8 mouse cellular contexts compared by ENCODE assay signal in genomic region chr5:108368446-108368845, GRCm38 (mm10). TPM values are rescaled to one million over a fixed set of nuclear protein-coding genes. Genes with fewer than 3 reads are reported as not detected.
A peak's percentile ranks its signal among the peaks of the same experiment; 100 is the strongest.
DNase-seq lines count a peak whose midpoint lies in the region; ATAC-seq and TF ChIP-seq lines count a peak whose summit lies in the region.

No protein-coding gene starts in this region.

- no peak for TF ChIP-seq CTCF in forebrain, postnatal 0 days (IDR thresholded peaks at IDR 0.05; ENCODE audit: low read depth)
- TF ChIP-seq CTCF in liver, postnatal 0 days (IDR thresholded peaks at IDR 0.05; ENCODE audit: low read depth), result no peak

- TF ChIP-seq EP300 in liver, postnatal 0 days (IDR thresholded peaks at IDR 0.05; ENCODE audit: low read depth), result no peak

- no peak overlapping the region for H3K27ac ChIP-seq in heart, embryonic 12.5 days (ENCODE audit: poor library complexity, severe bottlenecking)
- no peak overlapping the region for H3K27ac ChIP-seq in ES-E14 (ENCODE audit: insufficient read depth, low read depth, low read length, poor library complexity, severe bottlenecking)
- no peak overlapping the region for H3K27ac ChIP-seq in forebrain, postnatal 0 days (ENCODE audit: low read depth, low read length)
- no peak overlapping the region for H3K27ac ChIP-seq in liver, postnatal 0 days (ENCODE audit: low read depth)

- 6% methylated on average over 6 of the region's 6 CpGs for WGBS in heart, embryonic 12.5 days
- WGBS in forebrain, postnatal 0 days, result 8% methylated on average over 6 of the region's 6 CpGs
- 14% methylated on average over 6 of the region's 6 CpGs for WGBS in liver, postnatal 0 days (ENCODE audit: insufficient replicate concordance)

- intact Hi-C loops in gastrocnemius, postnatal 14 days (cut with DNase I; ENCODE audit: low total_unique reads), result loop anchor here (10.0 kb wide), 1 partner anchor 276 kb away; no protein-coding TSS in a partner anchor

- H3K9me3 ChIP-seq in heart, embryonic 12.5 days (replicated peaks), result no peaks in the 10 kb centered on the region
- H3K9me3 ChIP-seq in ES-E14 (ENCODE audit: control insufficient read depth, insufficient read depth, low read depth, low read length), result no peaks in the 10 kb centered on the region
- H3K9me3 ChIP-seq in forebrain, postnatal 0 days (ENCODE audit: low read length), result no peaks in the 10 kb centered on the region
- H3K9me3 ChIP-seq in liver, postnatal 0 days (ENCODE audit: low read length), result no peaks in the 10 kb centered on the region

- no peak for ATAC-seq in heart, embryonic 12.5 days (ENCODE audit: insufficient number of reproducible peaks, low FRiP score)
- no peak for ATAC-seq in forebrain, postnatal 0 days
- no peak for ATAC-seq in liver, postnatal 0 days

- H3K27me3 ChIP-seq in heart, embryonic 12.5 days (replicated peaks), result peaks cover 93% of the 10 kb centered on the region
- peaks cover 59% of the 10 kb centered on the region for H3K27me3 ChIP-seq in forebrain, postnatal 0 days (ENCODE audit: insufficient read depth, low read length)
- peaks cover 77% of the 10 kb centered on the region for H3K27me3 ChIP-seq in liver, postnatal 0 days (ENCODE audit: insufficient read depth, low read length)

- no peaks in the 10 kb centered on the region for H3K36me3 ChIP-seq in heart, embryonic 12.5 days
- no peaks in the 10 kb centered on the region for H3K36me3 ChIP-seq in ES-E14 (ENCODE audit: control insufficient read depth, insufficient read depth, low read length, poor library complexity, severe bottlenecking)
- no peaks in the 10 kb centered on the region for H3K36me3 ChIP-seq in forebrain, postnatal 0 days (ENCODE audit: insufficient read depth)
- no peaks in the 10 kb centered on the region for H3K36me3 ChIP-seq in liver, postnatal 0 days (replicated peaks; ENCODE audit: insufficient read depth, low read length)

- H3K9ac ChIP-seq in heart, embryonic 12.5 days, result no peak overlapping the region
- no peak overlapping the region for H3K9ac ChIP-seq in ES-E14 (ENCODE audit: insufficient read depth, low read depth, low read length, poor library complexity, severe bottlenecking)
- H3K9ac ChIP-seq in forebrain, postnatal 0 days, result peak overlapping the region; percentile 45; the same call in 1 of the 2 replicates
- H3K9ac ChIP-seq in liver, postnatal 0 days (replicated peaks), result no peak overlapping the region

- peak overlapping the region; percentile 64 for H3K4me3 ChIP-seq in heart, embryonic 12.5 days
- H3K4me3 ChIP-seq in ES-E14 (ENCODE audit: insufficient read depth in 1 of 2, low read depth in 1 of 2, low read length in 2 of 2, poor library complexity in 1 of 2, severe bottlenecking in 1 of 2), result peak overlapping the region; percentile 48 to 66; a peak in 3 of 4 replicates
- peak overlapping the region; percentile 71 for H3K4me3 ChIP-seq in forebrain, postnatal 0 days (ENCODE audit: low read depth, low read length)
- H3K4me3 ChIP-seq in liver, postnatal 0 days (ENCODE audit: low read depth, low read length), result peak overlapping the region; percentile 46

- no peak for DNase-seq in heart, postnatal 4 days
- DNase-seq in ES-E14 (ENCODE audit: low read depth, low spot score), result no peak
- no peak for DNase-seq in forebrain, postnatal 0 days
- no peak for DNase-seq in liver, postnatal 0 days
- DNase-seq in gastrocnemius, postnatal 14 days, result no peak
- no peak for DNase-seq in gastrocnemius, postnatal 4 days (ENCODE audit: low spot score in 2 of 2)
- DNase-seq in right cerebral cortex, postnatal 14 days, result no peak

- in situ Hi-C loops in ES-E14 (cut with MboI; ENCODE audit: low sequenced_read_pairs in 2 of 2, unreplicated experiment in 2 of 2), result no loop called here

- H3K4me2 ChIP-seq in heart, embryonic 12.5 days, result peak overlapping the region; percentile 99
- peak overlapping the region; percentile 91 for H3K4me2 ChIP-seq in forebrain, postnatal 0 days (ENCODE audit: low read depth)
- peak overlapping the region; percentile 71 for H3K4me2 ChIP-seq in liver, postnatal 0 days (ENCODE audit: low read depth, low read length)

- H3K4me1 ChIP-seq in heart, embryonic 12.5 days (replicated peaks), result peaks cover 24% of the 10 kb centered on the region
- H3K4me1 ChIP-seq in ES-E14 (ENCODE audit: control insufficient read depth in 2 of 2, insufficient read depth in 2 of 2, low read length in 2 of 2, poor library complexity in 1 of 2), result peaks cover 0 to 2% of the 10 kb centered on the region in 2 experiments; a peak in 1 of 4 replicates
- peaks cover 10% of the 10 kb centered on the region; the same call in 1 of the 2 replicates for H3K4me1 ChIP-seq in forebrain, postnatal 0 days (ENCODE audit: insufficient read depth)
- peaks cover 21% of the 10 kb centered on the region for H3K4me1 ChIP-seq in liver, postnatal 0 days (ENCODE audit: insufficient read depth)

TF ChIP-seq in ES-E14, 5 proteins besides CTCF, POLR2A, EP300 and RAD21:
- no peak for TF ChIP-seq CHD2 (IDR thresholded peaks at IDR 0.05; ENCODE audit: low read depth, low read length)
- TF ChIP-seq ZNF384 (IDR thresholded peaks at IDR 0.05; ENCODE audit: low read depth, low read length), result no peak
- no peak for TF ChIP-seq ZC3H11A (IDR thresholded peaks at IDR 0.05; ENCODE audit: borderline replicate concordance, low read depth, low read length)
- TF ChIP-seq HCFC1 (IDR thresholded peaks at IDR 0.05; ENCODE audit: borderline replicate concordance, insufficient read depth, low read length), result no peak
- TF ChIP-seq MAFK (IDR thresholded peaks at IDR 0.05; ENCODE audit: insufficient read depth, low read depth, low read length), result no peak
TF ChIP-seq in ES-E14: peak in this region for 0.

RNA-seq across cellular contexts. Expression of gene Gm42517, which starts 0.7 kb away (rescaled TPM):
- not detected in 2 replicates for polyA plus RNA-seq in heart, embryonic 12.5 days (2016; fragmentation: Nextera tagmentation; extraction: Ambion mirVana)
- under 1 TPM in 1 of 2 experiments, not detected in 1; 0.32 TPM for total RNA-seq in heart, postnatal 4 days (2021)
- 0.16 and 0.45 TPM in 2 replicates for total RNA-seq in ES-E14 (2012; rRNA removed)
- total RNA-seq in forebrain, postnatal 0 days (2014; rRNA removed), result 65.7 and 66.7 TPM in 2 replicates
- polyA plus RNA-seq in forebrain, postnatal 0 days (2015; fragmentation: Nextera tagmentation; extraction: Ambion mirVana), result 5.2 and 6.2 TPM in 2 replicates
- 0.14 TPM in 1 of 2 replicates, not detected in the other for polyA plus RNA-seq in liver, postnatal 0 days (2015; fragmentation: Nextera tagmentation; extraction: Ambion mirVana)
- total RNA-seq in gastrocnemius, postnatal 14 days (2021), result under 1 TPM in 1 of 2 experiments, not detected in 1; 0.27 TPM
- total RNA-seq in gastrocnemius, postnatal 4 days (2021), result under 1 TPM; 0.15 to 0.18 TPM

RNA-seq across cellular contexts. Expression of gene Pde6b, which starts 19.7 kb away (rescaled TPM):
- polyA plus RNA-seq in heart, embryonic 12.5 days (2016; fragmentation: Nextera tagmentation; extraction: Ambion mirVana), result 0.21 and 0.23 TPM in 2 replicates
- total RNA-seq in heart, postnatal 4 days (2021), result not detected
- 0.04 and 0.16 TPM in 2 replicates for total RNA-seq in ES-E14 (2012; rRNA removed)
- 0.05 TPM in 1 of 2 replicates, not detected in the other for total RNA-seq in forebrain, postnatal 0 days (2014; rRNA removed)
- polyA plus RNA-seq in forebrain, postnatal 0 days (2015; fragmentation: Nextera tagmentation; extraction: Ambion mirVana), result 0.12 TPM in 1 of 2 replicates, not detected in the other
- 0.06 and 0.15 TPM in 2 replicates for polyA plus RNA-seq in liver, postnatal 0 days (2015; fragmentation: Nextera tagmentation; extraction: Ambion mirVana)
- not detected for total RNA-seq in gastrocnemius, postnatal 14 days (2021)
- not detected for total RNA-seq in gastrocnemius, postnatal 4 days (2021)

RNA-seq across cellular contexts. Expression of gene Pigg, which starts 56.0 kb away (rescaled TPM):
- 7.7 and 8.1 TPM in 2 replicates for polyA plus RNA-seq in heart, embryonic 12.5 days (2016; fragmentation: Nextera tagmentation; extraction: Ambion mirVana)
- 1 to 10 TPM; 4.6 to 4.8 TPM for total RNA-seq in heart, postnatal 4 days (2021)
- total RNA-seq in ES-E14 (2012; rRNA removed), result 17.8 and 21.8 TPM in 2 replicates
- 6.0 and 6.6 TPM in 2 replicates for total RNA-seq in forebrain, postnatal 0 days (2014; rRNA removed)
- 1.2 and 2.2 TPM in 2 replicates for polyA plus RNA-seq in forebrain, postnatal 0 days (2015; fragmentation: Nextera tagmentation; extraction: Ambion mirVana)
- polyA plus RNA-seq in liver, postnatal 0 days (2015; fragmentation: Nextera tagmentation; extraction: Ambion mirVana), result 1.7 and 1.9 TPM in 2 replicates
- 1 to 10 TPM; 3.3 to 3.4 TPM for total RNA-seq in gastrocnemius, postnatal 14 days (2021)
- total RNA-seq in gastrocnemius, postnatal 4 days (2021), result 1 to 10 TPM; 4.7 to 5.6 TPM

Comparison
In these comparisons a context has a peak if more than half of its experiments do, and no peak if none do; other contexts are left out.
1. RNA of gene Gm42517, which starts 0.7 kb away (total RNA-seq): 65.7 to 66.7 TPM in forebrain, postnatal 0 days; 0.16 to 0.45 TPM in ES-E14, 0.32 TPM in heart, postnatal 4 days, 0.27 TPM in gastrocnemius, postnatal 14 days and 0.15 to 0.18 TPM in gastrocnemius, postnatal 4 days; every median in the first group is over 10 times any median in the second.
2. Peak in every context shown above with its lines, with median percentiles within 50 percentile points of each other: H3K4me2 ChIP-seq and H3K4me3 ChIP-seq.